Mouse (Mus musculus): ENCODE measurements around the gene Il33.

Gene Il33

DNA sequence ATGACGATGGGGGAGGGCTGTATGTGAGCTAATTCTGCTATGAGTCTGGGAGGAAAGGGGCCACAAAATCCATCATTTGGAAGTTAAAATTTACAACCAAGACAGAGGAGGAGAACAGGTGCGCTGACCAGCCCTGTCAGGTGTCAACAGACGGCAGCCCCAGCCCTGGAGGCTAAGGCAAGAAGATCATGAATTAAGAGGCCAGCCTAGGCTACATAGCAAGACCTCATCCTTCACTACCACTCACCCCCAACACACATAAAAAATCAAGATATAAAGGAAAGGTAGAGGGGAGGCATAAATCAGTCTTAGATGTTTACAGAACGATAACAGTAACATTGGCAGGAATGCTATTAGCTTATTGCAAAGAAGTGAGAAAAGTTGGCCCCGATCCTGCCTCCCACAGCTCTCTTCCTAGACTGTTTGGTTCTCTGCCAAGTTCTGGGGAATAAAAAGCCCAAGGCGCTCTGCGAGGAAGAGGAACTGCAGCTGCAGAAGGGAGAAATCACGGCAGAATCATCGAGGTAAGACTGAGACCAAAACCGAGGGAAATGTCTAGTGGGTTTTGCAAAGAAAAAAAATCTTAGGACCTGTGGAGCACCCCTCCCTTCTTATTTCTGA, at the start of gene Il33:
TSS of gene Il33 (plus strand) at position 477 of the 621 bp plus-strand sequence.
- peak; percentile 42 for DNase-seq

DNA sequence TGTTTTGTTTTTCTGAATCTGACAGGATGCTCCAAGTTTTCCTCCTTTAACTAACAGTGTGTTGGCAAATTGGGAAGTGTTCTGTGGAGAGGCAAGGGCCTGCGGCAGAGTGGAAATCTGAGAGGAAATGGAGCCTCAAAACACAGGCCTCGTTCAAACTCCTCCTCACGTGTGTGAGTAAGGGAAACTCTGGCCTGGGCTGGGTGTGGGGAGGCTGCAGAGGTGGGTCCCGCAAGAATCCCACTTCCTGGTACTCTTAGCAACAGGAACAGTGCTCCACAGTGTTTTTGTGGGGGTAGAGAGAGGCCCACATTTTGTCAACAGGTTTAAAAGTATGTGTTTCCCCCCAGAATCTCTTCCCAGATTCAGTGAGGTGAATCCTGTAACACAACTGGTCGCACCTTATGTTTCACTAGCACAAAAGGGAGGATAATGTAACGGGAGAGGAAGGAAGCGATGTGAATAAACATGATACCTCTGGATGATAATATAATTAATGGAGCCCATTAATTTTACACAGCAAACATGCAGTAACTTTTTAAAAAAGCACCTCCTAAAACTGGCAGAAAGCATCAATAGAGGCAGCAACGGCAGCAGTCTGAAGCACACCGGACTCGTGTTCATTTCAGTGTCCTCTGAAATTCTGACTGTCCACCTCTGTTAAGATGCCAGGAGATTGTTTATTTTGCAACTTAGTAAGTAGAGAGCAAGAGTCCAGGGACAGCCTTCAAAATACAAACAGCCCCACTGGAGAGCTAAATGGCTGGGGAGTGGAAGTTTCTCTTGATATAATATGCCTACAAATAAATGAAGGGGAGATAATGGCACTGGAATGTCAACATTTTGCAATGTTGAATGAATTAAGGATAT, 47.3 kb upstream of the Il33 start:
- DNase-seq = no peak

DNA sequence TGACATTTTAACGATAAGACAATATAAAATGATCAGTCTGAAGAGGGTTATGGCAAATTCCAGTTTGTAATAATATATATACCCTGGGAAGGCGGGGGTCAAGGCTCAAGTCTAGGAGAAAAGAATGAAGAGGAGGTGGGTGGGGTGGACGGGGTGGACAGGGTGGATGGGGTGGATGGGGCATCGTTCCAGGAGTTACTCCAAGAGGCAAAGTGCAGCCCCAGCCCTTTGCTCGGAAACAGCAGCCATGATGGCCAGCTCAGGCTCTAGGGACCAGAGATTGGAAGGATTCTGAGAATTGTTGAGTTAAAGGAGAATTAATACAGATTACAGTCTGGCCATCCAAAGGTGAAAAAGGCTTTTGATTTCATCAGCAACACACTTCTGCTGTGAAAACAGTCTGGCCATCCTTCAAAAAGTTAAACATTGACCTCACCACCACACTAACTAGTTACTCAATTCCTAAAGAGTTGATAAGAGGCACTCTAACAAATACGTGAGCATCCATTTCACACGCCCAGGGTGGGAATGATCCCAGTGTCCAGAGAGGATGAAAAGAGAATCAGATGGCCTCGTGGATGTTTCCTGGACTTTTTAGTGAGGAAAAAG, 45.9 kb upstream of the Il33 start:
- no peak for DNase-seq

DNA sequence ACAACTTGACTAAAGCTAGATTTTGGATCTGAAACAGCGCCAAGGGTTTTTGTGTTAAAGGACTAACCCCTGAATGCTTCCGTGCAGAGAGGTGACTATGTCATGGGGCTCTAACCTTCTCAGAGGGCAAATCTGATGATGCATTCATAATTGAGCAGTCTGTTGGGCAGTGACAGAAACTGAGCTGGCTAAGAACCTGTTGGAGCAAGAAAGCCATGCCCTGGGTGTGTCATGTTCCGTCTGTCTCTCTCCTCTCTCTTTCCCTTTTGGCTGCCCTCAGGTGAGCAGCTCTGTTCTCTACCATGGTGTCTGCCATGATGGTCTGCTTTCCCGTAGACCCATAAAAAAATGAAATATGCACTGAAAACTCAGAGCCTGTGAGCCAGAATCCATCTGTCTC, 44.0 kb upstream of the Il33 start:
- DNase-seq = no peak

DNA sequence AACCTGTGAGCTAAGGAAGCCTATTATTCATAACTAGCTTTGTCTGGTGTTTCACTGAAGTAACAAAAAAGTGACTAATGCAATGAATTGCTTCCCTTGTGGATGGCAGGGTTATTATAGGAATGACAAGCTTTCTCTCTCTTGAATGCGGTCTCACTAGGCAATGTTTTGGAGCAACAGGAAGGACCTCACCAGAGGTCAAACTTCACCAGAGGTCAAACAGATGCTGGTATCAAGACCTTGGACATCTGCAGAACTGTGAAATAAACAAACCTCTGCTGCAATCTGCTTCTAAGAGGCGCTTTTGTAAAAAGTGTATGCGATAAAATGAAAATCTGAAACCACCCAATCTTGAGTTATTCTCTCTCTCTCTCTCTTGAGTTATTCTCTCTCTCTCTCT, 42.2 kb upstream of the Il33 start:
- DNase-seq = no peak

DNA sequence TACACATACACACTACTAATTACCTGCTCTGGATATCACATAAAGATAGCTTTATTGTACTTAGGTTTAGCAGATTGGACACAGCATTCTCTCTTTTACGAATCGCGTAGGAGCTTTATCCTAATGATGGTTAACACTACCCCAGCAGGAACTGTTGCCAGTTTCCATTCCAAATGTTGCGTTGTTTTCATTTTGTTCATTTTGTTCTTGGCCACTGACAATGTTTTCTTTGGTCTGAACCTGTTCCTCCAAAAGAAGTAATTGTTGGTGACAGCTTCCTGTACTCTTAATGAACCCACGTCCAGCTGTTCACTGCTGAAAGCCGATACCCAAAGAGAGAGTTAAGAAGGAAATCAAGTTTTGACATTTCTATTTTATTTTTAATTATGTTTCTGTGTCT, 39.4 kb upstream of the Il33 start:
- DNase-seq = no peak

DNA sequence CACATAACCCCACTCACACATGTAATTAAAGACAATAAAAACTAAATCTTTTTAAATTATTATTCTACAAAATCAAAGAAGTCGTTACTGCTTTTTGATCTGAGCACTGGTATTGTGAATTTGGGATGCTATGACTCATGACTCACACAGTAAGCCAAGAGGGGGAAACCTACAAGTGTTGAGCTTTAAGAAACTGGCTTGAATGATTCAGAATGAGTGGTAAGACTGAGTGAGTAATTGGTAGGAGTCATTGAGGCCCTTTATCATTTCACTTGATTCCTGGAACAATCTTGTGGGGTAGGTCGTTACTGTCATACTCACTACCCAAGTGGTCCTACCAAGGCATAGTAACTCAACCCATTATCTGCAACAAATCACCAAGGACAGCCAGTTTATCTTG, 37.4 kb upstream of the Il33 start:
- DNase-seq = no peak

DNA sequence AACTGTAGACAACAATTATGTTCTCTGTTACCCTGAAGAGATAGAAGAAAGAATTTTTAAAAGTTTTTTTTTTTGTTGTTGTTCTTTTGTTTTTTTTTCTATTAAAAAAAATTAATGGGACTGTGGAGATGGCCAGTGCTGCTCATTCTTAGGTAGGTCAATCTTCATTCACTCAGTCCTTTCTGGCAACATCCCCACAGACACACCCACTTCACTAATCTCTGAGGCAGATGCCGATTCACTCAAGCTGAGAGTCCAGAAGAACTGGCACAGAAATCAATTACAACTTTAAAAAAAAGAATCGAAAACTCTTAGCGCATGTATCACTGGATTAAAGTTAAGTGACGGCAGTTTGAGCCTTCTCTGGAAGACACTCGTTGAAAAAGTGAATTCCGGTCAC, 36.0 kb upstream of the Il33 start:
- no peak for DNase-seq

DNA sequence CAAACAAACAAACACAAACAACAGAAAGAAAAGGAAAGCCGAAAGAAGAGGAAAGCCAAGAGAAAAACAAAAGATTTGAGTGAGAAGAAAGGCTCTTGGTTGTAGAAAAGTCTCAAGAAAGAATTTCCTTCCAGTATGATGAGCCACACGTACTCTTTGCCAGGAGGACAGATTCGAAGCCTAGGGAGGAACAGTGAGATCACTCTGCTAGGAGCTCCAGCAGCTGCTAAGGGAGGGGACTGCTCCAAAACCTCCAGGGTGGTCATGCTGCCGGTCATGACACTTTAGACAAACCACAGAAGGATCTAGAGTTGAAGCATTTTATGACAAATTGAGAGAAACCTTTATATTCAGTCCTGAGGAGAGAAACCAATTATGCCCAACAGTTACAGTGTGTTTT, 32.9 kb upstream of the Il33 start:
- DNase-seq = no peak

DNA sequence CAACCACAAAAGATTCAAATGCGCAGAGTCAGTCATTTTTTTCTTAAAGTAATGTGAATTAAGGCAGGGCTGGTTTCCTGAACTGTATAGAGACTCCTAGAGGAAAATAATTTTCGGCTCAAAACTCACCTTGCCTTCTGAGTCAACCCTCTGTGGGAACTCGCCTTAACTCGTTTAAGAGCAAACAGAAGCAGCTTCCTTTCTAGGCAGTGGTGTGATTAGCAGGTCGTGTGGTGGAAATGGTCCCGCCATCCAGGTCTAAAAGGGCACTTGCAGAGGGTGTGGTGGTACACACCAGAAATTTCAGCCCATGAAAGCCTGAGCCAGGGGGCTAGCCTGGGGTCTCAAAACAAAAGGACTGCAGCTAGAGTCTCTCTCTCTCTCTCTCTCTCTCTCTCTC, 32.1 kb upstream of the Il33 start:
- no peak for DNase-seq

DNA sequence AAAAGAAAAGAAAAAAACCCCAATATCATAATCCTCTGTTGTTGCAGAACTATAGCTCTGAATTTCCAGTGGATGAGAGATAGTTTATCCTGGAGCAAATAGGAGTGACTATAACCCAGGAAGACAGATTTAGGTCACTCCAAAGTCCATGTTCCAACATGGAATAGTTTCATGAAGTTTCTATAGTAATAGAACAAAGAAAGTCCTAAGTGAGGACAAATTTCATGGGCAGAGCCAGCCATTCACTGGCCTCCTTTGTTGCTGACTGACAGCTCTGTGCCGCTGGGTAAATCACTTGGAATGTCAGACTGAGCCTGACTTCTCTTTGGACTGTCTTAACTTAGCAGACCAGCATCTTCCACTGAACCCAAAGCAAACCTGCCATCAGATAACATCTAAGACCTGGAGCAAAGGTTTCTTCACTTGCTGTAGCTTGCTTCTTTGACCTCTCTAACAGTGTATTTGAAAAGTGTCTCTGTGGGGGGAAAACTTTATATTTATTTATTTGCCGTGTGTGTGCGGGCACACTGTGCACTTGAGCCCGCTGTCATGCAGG, 31.1 kb upstream of the Il33 start:
- DNase-seq = no peak

DNA sequence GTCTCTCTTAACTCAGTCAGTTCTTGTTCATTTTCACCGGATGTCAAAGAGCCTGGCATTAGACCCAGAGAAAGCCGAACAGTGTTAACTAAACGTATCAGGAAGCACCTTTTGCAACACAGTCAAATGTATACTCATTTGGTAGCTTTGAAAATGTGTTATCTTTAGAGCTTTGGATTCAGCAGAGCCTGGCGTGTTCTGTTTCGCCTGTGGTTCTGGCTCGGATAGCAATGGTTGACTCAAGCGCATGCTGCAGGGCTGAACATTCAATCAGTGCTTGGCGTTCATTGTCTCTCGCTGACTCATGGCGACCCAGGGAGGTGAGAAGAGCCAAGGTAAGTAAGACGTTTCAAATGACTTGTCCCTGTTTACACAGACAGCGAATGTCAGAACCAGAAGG, 30.5 kb upstream of the Il33 start:
- DNase-seq = no peak

DNA sequence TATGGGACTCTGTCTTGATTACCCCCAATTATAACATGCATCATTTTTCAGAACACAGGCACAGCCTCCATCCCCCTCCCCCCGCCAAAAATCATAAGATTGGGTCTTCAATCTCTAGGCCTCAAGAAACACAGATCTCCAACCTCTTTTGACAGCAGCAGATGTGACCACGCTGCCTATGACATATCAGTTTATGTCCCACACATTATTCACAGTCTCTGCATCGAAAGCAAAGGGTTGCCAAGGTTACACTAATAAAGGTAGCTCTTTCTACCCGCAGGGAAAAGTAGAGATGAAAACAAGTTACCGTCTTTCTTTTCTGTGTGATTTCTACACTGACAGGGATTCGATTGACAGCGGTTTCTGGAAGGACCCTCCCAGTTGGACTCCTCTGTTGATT, 29.9 kb upstream of the Il33 start:
- DNase-seq = no peak

DNA sequence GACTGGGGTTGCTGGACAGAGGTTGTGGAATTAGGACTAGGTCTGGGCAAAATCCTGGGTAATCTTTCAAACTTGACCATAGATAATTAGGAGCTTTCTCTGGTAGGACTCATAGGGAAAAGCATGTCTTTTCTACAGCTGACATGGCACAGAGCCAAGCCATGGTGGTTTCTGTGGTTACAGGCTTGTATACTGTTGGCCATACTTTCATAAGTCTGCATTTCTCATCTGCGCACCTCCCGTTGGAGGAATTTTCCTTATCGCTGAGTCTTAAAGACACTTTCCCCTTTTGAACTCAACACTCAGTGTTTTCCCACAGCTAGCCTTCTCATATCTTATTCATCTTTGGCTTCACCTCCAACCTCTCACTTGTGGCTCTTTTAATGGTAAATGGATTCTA, 24.6 kb upstream of the Il33 start:
- DNase-seq = no peak

DNA sequence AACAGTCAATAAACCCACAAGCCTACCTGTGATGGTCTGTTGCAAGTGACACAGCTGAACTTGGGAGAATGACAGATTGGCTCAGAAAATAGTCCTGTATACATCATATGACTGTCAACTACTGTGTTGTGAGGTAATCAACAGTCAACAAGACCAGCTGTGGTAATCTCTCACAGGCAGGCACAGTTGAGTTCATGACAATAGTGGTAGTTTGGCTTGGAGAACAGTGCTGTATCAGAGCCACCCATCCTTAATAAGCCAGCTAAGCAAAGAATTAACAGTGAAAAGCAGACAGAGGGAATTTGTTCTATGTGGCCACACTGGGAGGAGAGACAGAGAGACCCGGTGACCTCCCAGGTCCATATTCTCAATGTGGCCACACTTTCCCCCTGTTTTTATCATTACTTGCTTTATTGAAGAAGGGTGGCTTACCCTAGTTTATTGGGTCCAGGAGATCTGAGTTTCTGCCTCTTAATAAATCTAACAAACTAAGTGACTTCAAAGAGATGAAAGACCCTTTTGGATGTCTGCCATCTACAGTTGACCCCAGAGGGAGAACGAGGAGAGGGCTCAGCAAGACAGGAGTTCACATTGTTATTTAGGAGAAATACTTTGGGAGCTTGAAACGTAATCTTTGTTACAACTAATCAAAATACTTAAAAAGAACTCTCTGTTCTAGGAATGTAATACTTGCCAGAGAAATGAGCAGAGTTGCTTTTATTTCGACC, 22.4 kb upstream of the Il33 start:
- no peak for DNase-seq

DNA sequence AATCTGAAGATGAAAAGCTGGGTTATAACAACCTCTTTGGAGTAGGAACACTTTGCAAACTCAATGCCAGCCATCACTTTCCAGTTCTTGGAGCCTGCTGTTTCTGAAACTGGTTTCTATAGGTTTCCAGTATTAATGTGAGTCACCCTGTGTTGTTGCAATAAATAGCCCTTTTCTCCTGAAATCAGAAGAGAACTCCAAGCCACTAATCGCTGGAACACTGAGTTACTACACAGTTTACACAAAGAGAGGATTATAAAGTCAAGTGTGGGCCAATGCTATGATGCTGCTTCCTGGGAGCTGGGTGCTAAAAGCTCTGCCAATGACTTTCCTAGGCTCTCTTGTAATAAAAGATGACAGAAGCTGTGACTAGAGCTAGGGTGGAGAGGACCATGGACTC, 19.0 kb upstream of the Il33 start:
- no peak for DNase-seq

DNA sequence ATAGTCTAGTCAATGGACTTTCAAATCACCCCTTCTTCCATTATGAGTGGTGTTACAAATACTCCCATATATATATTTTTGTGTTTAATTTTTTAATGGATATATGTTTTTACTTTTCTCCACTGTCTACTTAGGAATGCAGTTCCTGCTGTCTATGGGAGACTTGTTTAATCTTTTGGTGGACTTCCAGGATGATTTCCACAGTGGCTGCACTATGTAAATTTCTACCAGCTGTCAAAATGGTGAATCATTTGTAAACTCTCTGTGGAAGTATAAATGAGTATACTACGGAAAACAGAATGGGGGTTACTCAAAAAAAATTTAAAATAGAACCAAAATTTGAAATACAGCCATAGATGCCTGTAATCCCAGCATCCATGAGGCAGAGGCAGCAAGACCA, 15.7 kb upstream of the Il33 start:
- no peak for DNase-seq

DNA sequence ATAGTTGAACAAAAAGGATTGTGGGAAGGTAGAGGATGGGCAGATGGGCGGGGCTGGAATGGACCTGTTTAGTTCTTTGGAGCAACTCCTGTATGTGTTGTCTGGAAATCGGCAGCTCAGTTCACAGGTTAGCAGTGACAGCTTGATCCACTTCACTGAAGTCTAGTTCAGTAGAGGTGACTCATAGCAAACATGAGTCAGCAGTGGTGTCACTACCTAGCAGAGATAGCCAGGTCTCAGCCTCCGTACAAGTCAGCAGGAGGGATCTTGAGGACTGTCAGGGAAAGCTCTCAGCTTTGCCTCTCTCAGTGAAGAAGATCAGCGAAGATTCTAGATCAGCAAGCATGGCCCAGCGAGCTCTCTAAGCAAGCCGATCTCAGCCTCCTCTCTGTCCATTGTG, 13.0 kb upstream of the Il33 start:
- DNase-seq = no peak

DNA sequence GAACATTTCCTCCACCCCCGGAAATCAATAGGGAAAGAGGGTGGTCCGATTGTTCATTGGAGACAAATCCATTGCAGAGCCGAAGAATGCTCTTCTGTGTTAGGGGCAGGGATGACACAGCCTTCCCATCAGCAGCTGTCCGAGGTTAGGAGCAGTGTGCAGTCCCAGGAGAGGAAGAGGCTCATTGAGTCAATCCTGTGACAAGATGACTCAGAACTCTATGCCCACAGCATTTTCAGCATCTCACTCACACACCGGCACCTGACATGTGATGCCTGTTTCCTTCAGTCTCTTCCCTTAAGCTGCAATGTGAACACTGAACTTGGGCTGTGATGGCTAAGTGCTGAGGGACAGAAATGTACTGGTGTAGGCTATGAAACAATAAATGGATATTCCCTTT, 7.5 kb upstream of the Il33 start:
- no peak for DNase-seq

DNA sequence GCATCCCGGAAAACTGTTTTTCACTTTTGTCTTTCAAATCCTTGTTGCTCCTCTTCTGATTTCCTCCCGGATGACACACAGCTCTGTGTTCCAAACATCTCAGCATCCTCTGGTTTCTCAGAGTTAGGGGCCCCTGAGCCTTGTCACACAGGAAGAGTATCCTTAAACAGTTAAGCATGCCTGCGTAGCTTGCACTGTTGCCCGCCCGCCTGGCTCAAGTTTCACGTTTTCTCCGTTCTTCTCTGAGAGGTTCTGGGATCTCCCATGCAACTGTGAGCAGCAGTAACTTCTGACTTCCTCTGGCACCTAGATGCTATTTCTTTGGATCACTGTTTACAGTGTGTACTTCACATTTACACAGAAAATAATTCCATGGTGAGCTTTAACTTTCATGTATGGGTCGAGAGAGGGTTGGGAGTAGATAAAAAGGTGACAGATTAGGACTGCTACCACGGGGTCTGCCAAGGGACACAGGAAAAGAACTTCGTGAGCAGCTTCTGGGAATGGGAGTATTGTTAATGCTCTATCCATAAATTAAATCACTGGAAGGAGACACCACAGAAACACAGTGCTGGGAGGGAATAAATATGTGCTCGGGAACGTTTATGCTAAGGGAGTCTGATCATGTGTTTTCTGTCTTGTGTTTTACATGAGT, 1.3 kb downstream of the Il33 start:
- no peak for DNase-seq

DNA sequence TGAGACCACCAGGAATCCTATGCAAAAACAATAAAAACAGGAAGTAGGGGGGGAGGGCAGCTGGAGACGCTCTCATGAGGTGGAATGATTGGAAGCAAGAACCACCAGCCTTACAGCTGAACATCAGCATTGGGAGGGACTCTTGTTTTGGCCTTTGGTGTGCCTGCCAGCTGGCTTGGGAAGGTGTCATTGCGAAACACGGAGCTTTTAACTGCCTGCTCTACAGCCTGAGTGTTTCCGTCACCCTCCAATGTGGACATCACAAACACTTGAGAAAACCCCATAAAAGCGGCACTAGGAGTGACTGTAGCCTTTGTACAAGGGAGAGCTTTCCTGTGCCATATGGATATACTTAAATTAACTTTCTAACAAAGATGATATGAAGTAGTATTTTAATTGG, 5.4 kb downstream of the Il33 start:
- no peak for DNase-seq

DNA sequence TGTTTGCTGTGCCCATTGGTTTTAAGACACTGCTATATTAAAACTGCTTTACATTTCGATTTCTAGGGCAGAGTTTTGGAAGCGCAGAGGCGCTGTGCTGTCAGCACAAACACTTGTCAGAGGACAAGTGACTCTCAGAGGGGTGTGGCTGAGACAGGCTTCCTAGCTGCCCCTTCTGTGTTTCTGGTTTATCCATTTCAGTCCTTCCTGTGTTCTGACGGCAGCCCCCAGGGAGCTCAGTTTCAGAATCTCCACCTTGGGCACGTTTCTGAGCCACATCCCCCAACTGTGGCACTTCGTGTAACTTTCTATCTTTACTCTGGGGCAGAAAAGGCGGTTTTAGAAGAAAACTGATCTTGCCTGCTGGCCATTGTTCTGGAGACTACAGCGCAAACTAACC, 12.5 kb downstream of the Il33 start:
- no peak for DNase-seq

DNA sequence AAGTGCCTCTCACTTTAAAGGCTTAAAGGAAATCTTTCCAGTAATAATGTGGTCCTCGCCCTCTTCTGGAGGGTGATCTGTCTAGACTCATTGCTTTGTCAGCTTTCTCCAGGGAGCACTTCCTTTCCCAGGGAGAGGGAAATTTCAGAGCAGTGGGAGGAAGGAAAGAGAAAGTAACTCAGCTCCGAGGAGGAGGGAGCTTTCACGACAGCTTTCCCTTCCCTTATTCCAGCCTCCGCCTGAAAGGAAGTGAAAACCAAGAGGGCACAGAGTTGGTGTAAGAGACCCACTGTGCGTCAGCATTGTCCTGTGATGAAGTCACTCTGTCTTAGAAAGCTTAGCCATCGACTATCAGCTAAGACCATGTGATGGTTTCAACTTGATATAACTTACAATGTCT, 15.3 kb downstream of the Il33 start:
- no peak for DNase-seq

Measured in right cerebral cortex, postnatal 25 days (tissue).